Mouse (Mus musculus): Measurements from ENCODE around the gene Mknk2.
A peak's percentile ranks its signal among the peaks of the same experiment; 100 is the strongest.

DNA sequence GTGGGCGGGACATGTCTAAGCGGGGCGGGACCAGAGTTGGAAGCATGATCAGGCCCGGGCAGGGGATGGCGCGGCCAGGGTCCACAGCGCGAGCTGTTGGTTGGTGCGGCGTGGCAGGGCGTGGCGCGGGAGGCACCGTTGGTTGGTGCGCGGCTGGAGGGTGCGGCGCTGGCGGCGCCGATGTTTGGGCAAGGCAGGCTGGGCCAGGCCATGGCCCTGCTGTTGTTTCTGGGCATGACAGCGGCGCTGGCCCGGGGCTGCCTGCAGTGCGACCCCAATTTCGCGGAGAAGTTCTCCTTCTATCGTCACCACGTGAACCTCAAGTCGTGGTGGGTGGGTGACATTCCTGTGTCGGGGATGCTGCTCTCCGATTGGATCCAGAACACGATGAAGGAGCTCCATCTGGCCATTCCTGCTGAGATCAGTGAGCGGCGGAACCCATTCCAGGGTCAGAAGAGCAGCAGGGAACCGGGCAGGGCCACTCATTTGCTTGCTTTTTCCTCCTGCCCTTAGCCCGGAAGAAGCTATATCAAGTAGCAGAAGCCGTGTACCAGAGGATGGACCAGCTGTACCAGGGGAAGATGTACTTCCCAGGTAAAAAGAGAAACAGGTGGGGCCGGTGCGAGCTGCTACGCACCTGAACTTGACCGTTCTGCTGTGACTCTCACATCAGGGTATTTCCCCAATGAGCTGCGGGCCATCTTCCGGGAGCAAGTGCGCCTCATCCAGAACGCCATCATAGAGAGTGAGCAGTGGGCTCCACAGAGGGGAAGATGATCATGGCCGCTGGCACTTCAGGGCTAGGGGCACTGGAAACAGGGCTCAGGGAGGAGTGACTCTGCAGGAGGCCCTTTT is 24.9 kb upstream of the Mknk2 start:
- TF ChIP-seq POLR2A (IDR thresholded peaks at IDR 0.05; ENCODE audit: extremely low read depth, insufficient read depth, low read length) = peak; percentile 77
- no peak for TF ChIP-seq CTCF (IDR thresholded peaks at IDR 0.05; ENCODE audit: low read depth, low read length)

Measured in liver, adult 2 months (tissue).